Mouse (Mus musculus): ENCODE data around the gene H2al2a. TPM values are rescaled to one million over a fixed set of nuclear protein-coding genes. Genes with fewer than 3 reads are reported as not detected.

Gene H2al2a
- polyA plus RNA-seq, 1 experiment: not detected

DNA sequence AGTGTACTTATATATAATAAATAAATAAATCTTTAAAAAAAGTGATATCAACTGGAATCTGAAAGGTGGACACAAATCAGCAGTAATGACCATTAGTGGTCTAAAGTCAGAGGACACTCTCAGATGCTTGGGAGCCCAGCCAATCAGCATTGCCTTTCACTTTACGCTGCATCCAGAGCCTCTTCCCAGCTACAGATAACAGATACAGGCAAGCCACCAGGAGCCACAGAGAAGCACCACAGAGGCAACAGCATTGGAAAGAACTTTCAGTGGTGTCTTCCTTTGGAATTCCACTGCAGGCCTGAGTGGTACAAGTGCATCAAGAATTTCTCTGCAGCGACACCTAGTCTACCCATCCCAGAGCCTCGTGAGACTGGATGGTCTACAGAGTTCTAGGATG, 16.1 kb upstream of the H2al2a start:
- no peak overlapping the region for H3K27ac ChIP-seq (ENCODE audit: insufficient read depth, low read length)
- H3K4me3 ChIP-seq (replicated peaks; ENCODE audit: insufficient read depth, low read depth, low read length): no peak overlapping the region
- no peaks in the 10 kb centered on the region for H3K27me3 ChIP-seq (ENCODE audit: control insufficient read depth, insufficient read depth, low read length)
- no peaks in the 10 kb centered on the region for H3K4me1 ChIP-seq (ENCODE audit: control insufficient read depth, insufficient read depth, low read length)
- TF ChIP-seq CTCF (IDR thresholded peaks at IDR 0.05; ENCODE audit: borderline replicate concordance, insufficient read depth, low read depth, low read length): no peak
- no peak for TF ChIP-seq POLR2A (IDR thresholded peaks at IDR 0.05; ENCODE audit: borderline replicate concordance, insufficient read depth, low read length)
- WGBS: 95% methylated on average over 3 of the region's 3 CpGs
- DNase-seq: no peak

DNA sequence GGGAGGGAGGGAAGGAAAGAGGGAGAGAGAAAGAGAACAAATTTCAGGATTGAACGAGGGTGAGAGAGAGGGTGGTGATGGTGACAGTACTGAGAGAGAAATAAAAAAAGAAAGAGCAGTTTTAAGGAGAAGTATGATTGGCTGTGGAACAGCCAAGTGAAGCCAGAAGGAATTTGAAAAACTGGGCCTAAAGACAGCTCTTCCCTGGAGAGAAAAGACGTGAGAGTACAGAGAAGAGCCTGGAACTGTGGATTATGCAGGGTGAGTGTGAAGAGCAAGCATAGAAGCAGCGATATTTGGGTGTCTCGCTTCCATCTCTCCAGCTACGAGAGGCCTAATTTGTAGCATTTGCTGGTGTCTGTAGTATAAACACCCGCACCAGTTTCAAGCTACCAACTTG, 14.5 kb upstream of the H2al2a start:
- Histone ChIP-seq H3K27ac (ENCODE audit: insufficient read depth, low read length) (no peak overlapping the region), H3K27me3 (ENCODE audit: control insufficient read depth, insufficient read depth, low read length) (no peaks in the 10 kb centered on the region), H3K4me1 (ENCODE audit: control insufficient read depth, insufficient read depth, low read length) (no peaks in the 10 kb centered on the region), H3K4me3 (replicated peaks; ENCODE audit: insufficient read depth, low read depth, low read length) (no peak overlapping the region)
- no peak for DNase-seq
- WGBS: 84% methylated on average over 6 of the region's 6 CpGs
- TF ChIP-seq POLR2A (IDR thresholded peaks at IDR 0.05; ENCODE audit: borderline replicate concordance, insufficient read depth, low read length) (no peak), CTCF (IDR thresholded peaks at IDR 0.05; ENCODE audit: borderline replicate concordance, insufficient read depth, low read depth, low read length) (no peak)

DNA sequence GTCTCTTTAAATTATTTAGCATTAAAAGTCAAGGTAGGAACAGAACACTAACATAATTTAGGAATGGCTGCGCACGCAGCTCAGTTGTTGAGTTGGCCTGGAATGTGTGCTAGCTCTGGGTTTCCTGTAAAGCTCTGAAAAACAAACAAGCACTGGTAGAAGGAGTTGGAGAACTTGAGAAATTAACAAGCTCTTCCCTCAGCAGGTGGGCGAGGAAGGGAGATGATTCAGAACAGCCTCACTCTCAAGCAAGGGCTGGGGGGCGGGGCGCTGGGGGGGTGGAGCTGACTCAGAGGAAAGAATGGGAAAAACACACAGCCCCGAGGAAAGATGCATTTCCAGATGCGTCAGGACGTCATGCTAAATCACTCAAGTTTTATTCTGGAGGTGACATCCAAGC, 8.4 kb upstream of the H2al2a start:
- H3K4me1 ChIP-seq (ENCODE audit: control insufficient read depth, insufficient read depth, low read length): no peaks in the 10 kb centered on the region
- DNase-seq: no peak
- H3K27me3 ChIP-seq (ENCODE audit: control insufficient read depth, insufficient read depth, low read length): no peaks in the 10 kb centered on the region
- no peak overlapping the region for H3K27ac ChIP-seq (ENCODE audit: insufficient read depth, low read length)
- H3K4me3 ChIP-seq (replicated peaks; ENCODE audit: insufficient read depth, low read depth, low read length): no peak overlapping the region
- 45% methylated on average over 8 of the region's 8 CpGs for WGBS
- TF ChIP-seq CTCF (IDR thresholded peaks at IDR 0.05; ENCODE audit: borderline replicate concordance, insufficient read depth, low read depth, low read length) (no peak), POLR2A (IDR thresholded peaks at IDR 0.05; ENCODE audit: borderline replicate concordance, insufficient read depth, low read length) (no peak)

DNA sequence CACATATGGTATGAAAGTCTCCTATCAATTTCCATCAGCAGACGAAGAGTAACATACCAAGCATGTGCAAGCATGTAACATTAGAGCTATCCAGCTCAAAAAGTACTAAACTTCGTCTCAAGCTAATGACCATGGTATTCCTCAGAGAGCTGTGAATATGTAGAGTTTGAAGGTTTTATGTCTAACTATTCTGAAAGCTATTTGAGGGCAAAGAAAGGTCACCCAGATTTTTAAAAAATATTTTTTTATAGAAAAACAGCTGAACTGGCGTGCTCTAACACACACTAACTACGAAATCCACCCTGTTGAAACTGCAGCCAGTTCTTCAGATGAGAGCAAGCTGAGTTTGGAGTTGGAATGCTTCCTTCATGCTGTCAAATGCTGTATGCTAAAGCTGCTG, 7.5 kb upstream of the H2al2a start:
- no peak for DNase-seq
- TF ChIP-seq CTCF (IDR thresholded peaks at IDR 0.05; ENCODE audit: borderline replicate concordance, insufficient read depth, low read depth, low read length) (no peak), POLR2A (IDR thresholded peaks at IDR 0.05; ENCODE audit: borderline replicate concordance, insufficient read depth, low read length) (no peak)
- no peak overlapping the region for H3K27ac ChIP-seq (ENCODE audit: insufficient read depth, low read length)
- no peak overlapping the region for H3K4me3 ChIP-seq (replicated peaks; ENCODE audit: insufficient read depth, low read depth, low read length)
- WGBS: 88% methylated on average over 4 of the region's 4 CpGs
- no peaks in the 10 kb centered on the region for H3K4me1 ChIP-seq (ENCODE audit: control insufficient read depth, insufficient read depth, low read length)
- no peaks in the 10 kb centered on the region for H3K27me3 ChIP-seq (ENCODE audit: control insufficient read depth, insufficient read depth, low read length)

DNA sequence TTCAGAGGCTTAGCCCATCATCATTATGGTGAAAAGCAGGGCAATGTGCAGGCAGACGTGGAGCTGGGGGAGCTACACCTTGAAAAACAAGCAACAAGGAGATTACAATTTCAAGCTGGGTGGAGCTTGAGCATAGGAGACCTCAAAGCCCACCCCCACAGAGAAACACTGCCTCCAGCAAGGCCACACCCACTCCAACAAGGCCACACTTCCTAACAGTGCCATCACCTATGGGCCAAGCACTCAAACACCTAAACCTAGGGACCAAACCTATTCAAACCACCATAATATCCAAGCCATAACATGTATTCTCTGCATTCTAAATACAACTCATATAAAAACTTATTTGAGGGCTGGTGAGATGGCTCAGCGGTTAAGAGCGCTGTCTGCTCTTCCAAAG, 5.5 kb upstream of the H2al2a start:
- WGBS: 96% methylated on average over 3 of the region's 3 CpGs
- no peak for DNase-seq
- Histone ChIP-seq H3K27me3 (ENCODE audit: control insufficient read depth, insufficient read depth, low read length) (no peaks in the 10 kb centered on the region), H3K27ac (ENCODE audit: insufficient read depth, low read length) (no peak overlapping the region), H3K4me1 (ENCODE audit: control insufficient read depth, insufficient read depth, low read length) (no peaks in the 10 kb centered on the region), H3K4me3 (replicated peaks; ENCODE audit: insufficient read depth, low read depth, low read length) (no peak overlapping the region)
- TF ChIP-seq CTCF (IDR thresholded peaks at IDR 0.05; ENCODE audit: borderline replicate concordance, insufficient read depth, low read depth, low read length) (no peak), POLR2A (IDR thresholded peaks at IDR 0.05; ENCODE audit: borderline replicate concordance, insufficient read depth, low read length) (no peak)

DNA sequence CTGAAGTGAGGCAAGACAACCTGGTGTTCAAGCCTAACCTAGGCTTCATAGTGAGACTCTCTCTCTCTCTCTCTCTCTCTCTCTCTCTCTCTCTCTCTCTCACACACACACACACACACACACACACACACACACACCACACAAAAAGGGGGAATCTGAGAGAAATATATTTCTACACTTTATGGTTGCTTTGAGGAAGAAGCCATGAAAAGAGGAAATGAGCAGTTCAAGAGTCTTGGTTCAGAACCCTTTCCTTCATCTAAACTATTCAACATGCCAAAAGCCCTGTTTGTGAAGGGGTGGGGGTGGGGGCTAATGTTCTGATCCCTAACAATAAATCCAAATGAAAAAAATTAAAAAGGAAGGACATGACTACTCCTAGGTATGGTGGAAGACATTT, 7.2 kb downstream of the H2al2a start:
- Histone ChIP-seq H3K4me1 (ENCODE audit: control insufficient read depth, insufficient read depth, low read length) (no peaks in the 10 kb centered on the region), H3K27me3 (ENCODE audit: control insufficient read depth, insufficient read depth, low read length) (no peaks in the 10 kb centered on the region), H3K27ac (ENCODE audit: insufficient read depth, low read length) (no peak overlapping the region), H3K4me3 (replicated peaks; ENCODE audit: insufficient read depth, low read depth, low read length) (no peak overlapping the region)
- TF ChIP-seq CTCF (IDR thresholded peaks at IDR 0.05; ENCODE audit: borderline replicate concordance, insufficient read depth, low read depth, low read length) (no peak), POLR2A (IDR thresholded peaks at IDR 0.05; ENCODE audit: borderline replicate concordance, insufficient read depth, low read length) (no peak)
- DNase-seq: no peak

DNA sequence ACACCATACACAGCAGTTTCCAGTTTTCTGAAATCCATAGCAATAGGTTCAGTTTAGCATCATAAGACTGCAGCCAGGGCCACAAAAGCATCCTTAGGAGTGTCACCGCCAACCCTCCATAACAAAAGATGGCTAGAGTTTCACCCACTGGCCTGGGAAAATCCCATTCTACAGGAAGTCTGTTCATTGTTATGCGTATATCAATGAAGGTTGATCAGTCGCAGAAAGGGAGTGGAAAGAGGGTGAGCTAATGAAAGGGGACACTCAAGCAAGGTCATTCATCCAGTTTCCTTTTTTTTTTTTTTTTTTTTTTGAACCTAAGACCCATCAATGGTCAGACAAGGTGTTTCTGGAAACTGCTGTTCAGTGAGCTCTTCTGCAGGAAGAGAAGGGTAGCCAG, 7.6 kb downstream of the H2al2a start:
- no peaks in the 10 kb centered on the region for H3K27me3 ChIP-seq (ENCODE audit: control insufficient read depth, insufficient read depth, low read length)
- TF ChIP-seq CTCF (IDR thresholded peaks at IDR 0.05; ENCODE audit: borderline replicate concordance, insufficient read depth, low read depth, low read length) (no peak), POLR2A (IDR thresholded peaks at IDR 0.05; ENCODE audit: borderline replicate concordance, insufficient read depth, low read length) (no peak)
- 59% methylated on average over 3 of the region's 3 CpGs for WGBS
- no peak overlapping the region for H3K4me3 ChIP-seq (replicated peaks; ENCODE audit: insufficient read depth, low read depth, low read length)
- DNase-seq: no peak
- no peak overlapping the region for H3K27ac ChIP-seq (ENCODE audit: insufficient read depth, low read length)
- no peaks in the 10 kb centered on the region for H3K4me1 ChIP-seq (ENCODE audit: control insufficient read depth, insufficient read depth, low read length)

DNA sequence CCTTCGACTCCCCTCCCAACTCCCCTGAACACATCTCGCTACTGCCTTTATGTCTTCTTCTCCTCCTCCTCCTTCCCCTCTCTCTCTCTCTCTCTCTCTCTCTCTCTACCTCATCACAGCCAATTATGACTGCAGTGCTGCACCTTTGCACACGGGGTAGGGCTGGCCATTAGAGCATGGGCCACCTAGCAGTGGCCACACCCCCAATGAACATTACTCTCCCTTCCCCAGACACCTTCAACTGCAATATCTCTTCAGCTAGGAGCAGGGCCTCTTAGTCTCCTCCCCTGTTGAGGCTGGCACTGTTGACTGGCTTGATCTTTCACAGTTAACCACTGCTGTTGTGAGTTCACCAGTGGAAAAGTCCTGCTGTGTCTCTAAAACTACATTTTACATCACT, 10.1 kb downstream of the H2al2a start:
- no peak for DNase-seq
- TF ChIP-seq POLR2A (IDR thresholded peaks at IDR 0.05; ENCODE audit: borderline replicate concordance, insufficient read depth, low read length) (no peak), CTCF (IDR thresholded peaks at IDR 0.05; ENCODE audit: borderline replicate concordance, insufficient read depth, low read depth, low read length) (no peak)
- WGBS: 90% methylated on average over 3 of the region's 3 CpGs
- Histone ChIP-seq H3K27me3 (ENCODE audit: control insufficient read depth, insufficient read depth, low read length) (no peaks in the 10 kb centered on the region), H3K4me1 (ENCODE audit: control insufficient read depth, insufficient read depth, low read length) (no peaks in the 10 kb centered on the region), H3K4me3 (replicated peaks; ENCODE audit: insufficient read depth, low read depth, low read length) (no peak overlapping the region), H3K27ac (ENCODE audit: insufficient read depth, low read length) (no peak overlapping the region)
